Mouse (Mus musculus) brain, embryonic 14.5 days (tissue): Measurements from ENCODE around the gene Olfr279. TPM values are rescaled to one million over a fixed set of nuclear protein-coding genes. Genes with fewer than 3 reads are reported as not detected.
A peak's percentile ranks its signal among the peaks of the same experiment; 100 is the strongest.
"Not testable (repeated sequence)": the region's sequence is repeated elsewhere in the genome, so short reads cannot be mapped to it uniquely, and the experiment has no call there.

ENCODE experiments used
- DNase-seq: peaks from one replicate; pipeline ENCODE4 v3.0.0-alpha.2; 2011; ENCODE audit warnings: low read depth
- CTCF ChIP-seq: fragments of 200-500 bp; IDR thresholded peaks from 2 replicates; pipeline ENCODE4 v1.5.1; 2012; ENCODE audit warnings: inconsistent platforms, mild to moderate bottlenecking, moderate library complexity, borderline replicate concordance; ENCODE audit not compliant: insufficient read depth, insufficient read length; ENCODE audit errors: extremely low read depth
- POLR2A ChIP-seq: fragments of 200-500 bp; IDR thresholded peaks from 2 replicates; pipeline ENCODE4 v1.6.1; 2012; ENCODE audit warnings: mild to moderate bottlenecking, inconsistent platforms, borderline replicate concordance; ENCODE audit not compliant: poor library complexity, insufficient read depth, insufficient read length, severe bottlenecking; ENCODE audit errors: extremely low read depth
- polyA plus RNA-seq: library from polyadenylated mRNA; depleted of rRNA; stranded (reverse); fragments of >200 nt; gene quantifications from 2 replicates; pipeline ENCODE4 v1.2.3, GENCODE M21; 2012

Olfr279 gene
- polyA plus RNA-seq, 1 experiment, result not detected

DNA sequence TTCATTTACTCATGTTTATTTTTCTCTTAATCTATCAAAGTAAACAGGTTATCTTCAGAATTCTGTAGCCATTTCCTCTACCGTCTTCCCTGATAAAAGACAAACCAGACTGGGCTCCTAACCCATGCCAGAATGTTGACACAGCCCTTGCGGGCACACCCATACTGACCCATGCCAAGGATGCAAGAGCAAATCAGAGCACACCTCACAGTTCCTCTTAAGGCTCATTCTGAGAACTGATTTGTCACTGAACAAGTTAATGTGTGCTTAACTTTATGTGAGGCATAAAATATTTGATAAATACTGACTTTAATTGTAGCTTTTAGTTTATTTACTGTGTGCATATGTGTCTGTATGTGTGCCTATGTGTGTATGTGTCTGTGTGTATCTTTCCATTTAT is 870 bp upstream of the Olfr279 start:
- TF ChIP-seq POLR2A (no peak), CTCF (no peak)
- no peak for DNase-seq

- no peak for TF ChIP-seq POLR2A
- no peak for TF ChIP-seq CTCF
- DNase-seq, result no peak
Measured at GRCm38 (mm10) chr15:98497631-98498030, 5.4 kb downstream of the Olfr279 start.

DNA sequence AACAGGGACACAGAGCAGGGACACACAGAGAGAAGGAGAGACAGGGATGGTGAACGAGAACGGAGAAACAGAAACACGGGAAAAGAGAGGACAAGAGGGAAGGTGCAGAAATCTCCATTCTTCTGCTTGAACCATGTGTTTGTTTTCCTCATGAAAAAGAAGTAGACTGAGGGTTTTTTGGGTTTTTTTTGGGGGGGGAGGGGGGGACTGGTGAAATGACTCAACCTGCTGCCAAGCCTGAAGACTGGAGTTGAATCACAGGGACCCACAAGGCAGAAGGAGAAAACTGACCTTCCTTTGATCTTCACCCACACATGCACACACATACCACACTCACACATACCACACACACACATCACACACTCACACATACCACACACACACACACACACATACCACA is 11.1 kb downstream of the Olfr279 start:
- TF ChIP-seq CTCF (no peak), POLR2A (no peak)
- no peak for DNase-seq

DNA sequence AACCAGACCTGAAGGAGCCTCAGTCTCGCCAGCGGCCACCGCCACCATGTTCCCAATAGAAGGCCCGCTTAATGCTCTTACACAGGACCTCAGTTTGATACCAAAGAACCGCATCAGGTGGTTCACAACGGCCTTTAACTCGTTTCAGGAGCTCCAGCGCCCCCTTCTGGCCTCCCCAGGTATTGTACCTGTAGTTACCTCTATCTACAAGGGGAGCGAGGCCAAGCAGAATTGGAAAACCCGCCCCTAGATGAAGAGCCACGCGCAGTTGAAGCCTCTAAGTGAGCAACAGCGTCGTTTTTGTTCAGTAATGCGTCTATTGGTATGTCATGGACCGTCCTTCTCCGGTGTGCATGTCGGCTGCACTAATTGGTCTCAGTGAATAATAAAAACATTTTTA is 12.3 kb downstream of the Olfr279 start:
- TF ChIP-seq CTCF, result peak; percentile 73
- no peak for TF ChIP-seq POLR2A
- DNase-seq, result peak; percentile 53

DNA sequence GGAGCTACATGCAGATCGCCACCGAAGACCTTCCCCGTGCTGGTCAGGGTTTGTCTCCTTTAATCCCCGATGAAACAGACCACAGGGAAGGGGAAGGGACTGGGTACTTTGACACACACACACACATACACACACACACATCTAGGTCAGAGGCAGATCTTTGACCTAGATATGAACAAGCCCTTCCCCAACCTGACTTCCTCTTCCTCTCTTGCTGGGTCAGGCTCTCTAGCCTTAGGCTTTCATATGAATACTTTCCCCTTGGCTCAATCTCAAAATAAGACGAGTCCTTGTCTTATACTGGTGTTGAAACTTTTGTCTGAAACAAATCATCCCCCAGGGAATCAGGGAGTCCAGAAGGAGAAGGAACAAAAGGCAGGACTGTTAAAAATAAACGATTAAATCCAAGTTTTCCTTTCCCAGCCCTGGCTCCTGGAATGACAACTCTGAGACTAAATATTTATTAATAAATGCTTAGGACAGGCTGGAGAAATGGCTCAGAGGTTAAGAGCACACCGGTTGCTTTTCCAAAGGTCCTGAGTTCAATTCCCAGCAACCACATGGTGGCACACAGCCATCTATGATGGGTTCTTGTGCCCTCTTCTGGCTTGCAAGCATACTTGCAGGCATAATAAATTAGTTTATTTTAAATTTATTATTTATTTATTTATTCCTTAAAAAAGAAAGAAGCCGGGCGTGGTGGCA is 14.2 kb downstream of the Olfr279 start:
- DNase-seq, result no peak
- TF ChIP-seq CTCF (no peak), POLR2A (no peak)

DNA sequence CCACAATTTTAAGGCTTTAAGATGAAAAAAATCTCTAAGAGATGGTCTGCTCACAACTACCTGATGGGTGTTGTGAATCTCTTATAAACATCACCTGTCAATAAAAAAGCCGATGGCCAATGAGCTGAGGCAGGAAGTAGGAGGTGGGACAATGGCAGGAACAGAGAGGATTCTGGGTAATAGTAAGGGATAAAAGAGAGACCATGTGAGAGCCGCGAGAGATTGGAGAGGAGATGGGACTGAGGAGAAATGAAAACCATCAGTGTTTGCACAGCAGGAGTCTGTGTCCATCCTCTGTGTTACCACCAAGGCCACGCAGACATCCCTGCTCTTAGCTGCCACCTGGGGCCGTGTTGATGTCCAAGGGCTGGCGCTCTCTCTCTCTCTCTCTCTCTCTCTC is 15.1 kb downstream of the Olfr279 start:
- TF ChIP-seq POLR2A (no peak), CTCF (no peak)
- DNase-seq, result no peak

- no peak for DNase-seq
- TF ChIP-seq POLR2A (no peak), CTCF (no peak)
Measured at GRCm38 (mm10) chr15:98509387-98509786, 17.2 kb downstream of the Olfr279 start.

DNA sequence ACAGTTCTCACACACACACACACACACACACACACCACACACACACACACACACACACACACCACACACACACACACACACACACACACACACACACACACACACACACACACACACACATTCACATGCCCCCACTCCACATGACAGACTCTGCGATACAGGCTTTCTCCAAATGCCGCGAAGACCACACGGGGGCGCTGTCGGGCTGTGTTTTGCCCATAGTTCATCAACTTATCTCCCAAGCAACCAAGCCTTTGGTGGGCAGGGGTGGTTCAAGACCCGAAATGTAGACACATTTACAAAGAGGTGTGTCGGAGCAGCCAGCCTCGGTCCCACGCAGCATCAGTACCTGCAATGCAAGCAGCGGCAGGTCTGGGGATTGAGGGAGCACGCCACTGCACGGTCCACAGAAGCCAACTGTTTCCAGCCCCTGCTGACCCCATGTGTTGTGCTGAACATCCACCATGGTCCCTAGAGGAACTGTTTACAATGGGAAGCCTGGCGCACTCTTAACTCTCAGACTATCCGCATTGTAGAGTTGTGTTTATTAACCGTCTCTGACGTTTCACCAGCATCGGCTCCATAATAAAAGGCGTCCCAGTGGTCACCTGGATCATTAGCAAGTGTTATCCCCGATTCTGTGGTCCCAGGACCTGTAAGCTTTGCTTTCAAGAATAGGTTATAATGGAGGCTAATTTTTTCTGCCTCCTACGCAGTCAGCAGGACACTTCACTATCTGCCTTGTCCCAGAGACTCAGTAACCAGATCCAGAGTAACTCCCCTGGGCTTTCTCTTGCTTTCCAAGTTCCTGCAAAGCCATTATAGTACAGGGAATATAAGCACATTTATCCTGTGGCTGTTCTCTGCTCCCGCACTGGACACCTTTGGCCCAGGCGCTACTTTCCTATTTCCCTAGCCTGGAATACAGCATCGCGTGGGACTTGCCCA is 18.5 kb downstream of the Olfr279 start:
- TF ChIP-seq CTCF (peak; percentile 87), POLR2A (no peak)

DNA sequence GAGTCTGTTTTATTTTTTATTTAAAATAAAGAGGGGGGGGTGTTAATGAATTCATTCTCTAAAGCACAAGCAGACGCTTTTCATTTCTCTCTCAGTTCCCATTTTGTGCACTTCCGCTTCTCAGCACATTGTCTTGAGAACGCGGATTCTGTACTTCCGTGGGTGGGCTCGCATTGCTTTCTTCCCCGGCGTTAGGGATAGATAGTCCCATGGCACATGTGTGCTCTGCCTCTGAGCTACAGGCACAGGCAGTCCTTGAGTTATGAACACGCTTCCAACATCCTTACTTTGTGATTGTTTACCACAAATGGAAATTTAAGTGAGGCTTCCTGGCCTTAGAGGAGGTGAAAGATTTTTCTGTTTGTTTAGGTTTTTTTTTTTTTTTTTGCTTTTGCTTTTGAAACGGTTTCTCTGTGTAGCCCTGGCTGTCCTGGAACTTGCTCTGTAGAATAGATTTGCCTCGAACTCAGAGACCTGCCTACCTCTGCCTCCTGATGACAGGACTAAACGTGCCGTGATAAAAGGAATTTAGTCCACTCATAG is 19.3 kb downstream of the Olfr279 start:
- DNase-seq, result no peak

More for the DNA sequence above, 18.5 kb downstream of the Olfr279 start:
- DNase-seq, result peak; percentile 85

DNA sequence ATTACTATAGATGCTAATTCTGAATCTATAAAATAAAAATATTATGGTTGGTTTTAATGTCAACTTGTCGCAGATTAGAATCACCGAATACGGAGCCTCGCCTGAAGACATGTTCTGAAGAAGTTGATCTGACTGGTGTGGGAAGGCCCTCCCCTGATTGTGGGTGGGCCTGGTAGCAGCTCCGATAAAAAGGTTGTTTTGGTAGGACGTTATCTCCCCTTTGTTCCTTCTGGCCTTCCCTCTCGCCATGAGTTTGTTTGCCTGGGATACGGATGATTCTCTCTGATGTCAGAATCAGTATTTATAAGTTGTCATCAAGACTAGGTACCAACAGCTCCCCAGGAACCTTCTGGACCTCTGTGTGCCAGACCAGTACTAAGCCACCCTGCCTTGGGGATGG is 20.0 kb downstream of the Olfr279 start:
- no peak for DNase-seq
- TF ChIP-seq POLR2A, result no peak
- TF ChIP-seq CTCF, result no peak

More for the DNA sequence above, 19.3 kb downstream of the Olfr279 start:
- no peak for TF ChIP-seq POLR2A
- no peak for TF ChIP-seq CTCF

- no peak for TF ChIP-seq POLR2A
- TF ChIP-seq CTCF, result no peak
- DNase-seq, result no peak
Measured at GRCm38 (mm10) chr15:98512799-98513321, 20.7 kb downstream of the Olfr279 start.

DNA sequence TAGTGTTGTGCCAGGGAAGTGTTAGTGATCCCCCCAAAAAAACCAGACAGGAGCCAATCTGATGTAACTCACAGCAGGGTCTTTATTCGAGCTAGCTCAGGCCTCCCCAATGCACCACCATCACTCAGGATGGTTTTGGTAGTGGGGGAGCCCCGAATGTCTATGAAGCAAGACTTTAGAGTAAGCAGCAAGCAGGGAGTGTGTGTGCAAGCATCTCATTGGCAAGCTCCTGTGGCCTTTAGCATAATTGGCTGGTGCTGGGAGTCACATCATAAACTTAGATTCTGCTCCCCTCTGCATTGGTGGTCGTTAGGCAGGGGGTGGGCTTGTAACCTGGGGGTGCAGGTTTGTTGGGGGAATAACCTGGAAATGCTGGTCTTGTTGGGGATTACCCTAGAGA is 21.5 kb downstream of the Olfr279 start:
- DNase-seq, result not testable (repeated sequence)
